Mouse (Mus musculus) hindbrain, embryonic 16.5 days (tissue): ENCODE results near the gene Gm17677. TPM values are rescaled to one million over a fixed set of nuclear protein-coding genes. Genes with fewer than 3 reads are reported as not detected.

Experiments used
- ATAC-seq: fragments of 200-750 bp; cut with Nextera tagmentation; 2 replicates; pipeline ENCODE4 v1.8.0; 2017; ENCODE audit warnings: moderate TSS enrichment, moderate library complexity
- H3K27ac ChIP-seq: fragments of 300-500 bp; sonication (generic); 2 replicates; pipeline ENCODE4 v1.5.1; 2014; ENCODE audit warnings: low read depth, mild to moderate bottlenecking, control low read depth, low read length, moderate library complexity
- H3K27me3 ChIP-seq: fragments of 300-500 bp; sonication (generic); replicated peaks from 2 replicates; pipeline ENCODE4 v1.6.1; 2014; ENCODE audit warnings: low read length; ENCODE audit not compliant: control insufficient read depth, insufficient read depth
- H3K36me3 ChIP-seq: fragments of 300-500 bp; sonication (generic); 2 replicates; pipeline ENCODE4 v1.6.1; 2014; ENCODE audit warnings: mild to moderate bottlenecking, low read length, moderate library complexity, mixed read lengths; ENCODE audit not compliant: control insufficient read depth, insufficient read depth
- H3K4me1 ChIP-seq: fragments of 300-500 bp; sonication (generic); 2 replicates; pipeline ENCODE4 v1.6.1; 2014; ENCODE audit warnings: low read depth, low read length; ENCODE audit not compliant: control insufficient read depth, insufficient read depth
- H3K4me2 ChIP-seq: fragments of 300-500 bp; sonication (generic); 2 replicates; pipeline ENCODE4 v1.6.1; 2014; ENCODE audit warnings: mild to moderate bottlenecking, low read length, control low read depth, moderate library complexity
- H3K4me3 ChIP-seq: fragments of 300-500 bp; sonication (generic); 2 replicates; pipeline ENCODE4 v1.5.1; 2014; ENCODE audit warnings: mild to moderate bottlenecking, low read length, control low read depth, moderate library complexity
- H3K9ac ChIP-seq: fragments of 300-500 bp; sonication (generic); 2 replicates; pipeline ENCODE4 v1.6.1; 2014; ENCODE audit warnings: low read depth, mild to moderate bottlenecking, control low read depth, low read length, moderate library complexity
- H3K9me3 ChIP-seq: fragments of 300-500 bp; sonication (generic); 2 replicates; pipeline ENCODE4 v1.6.1; 2014; ENCODE audit warnings: mild to moderate bottlenecking, low read length, moderate library complexity; ENCODE audit not compliant: control insufficient read depth
- WGBS: fragments of 180-500 bp; shearing (Covaris S2); extraction: QIAGEN DNeasy Blood & Tissue Kit; methylation state at CpG from one replicate; pipeline ENCODE4 v1.1.7; 2014; 5-methylcytosine and 5-hydroxymethylcytosine counted together
- polyA plus RNA-seq: library from polyadenylated mRNA; unstranded; fragments of >200 nt; fragmentation: Nextera tagmentation; extraction: Ambion mirVana; gene quantifications from 2 replicates; pipeline ENCODE4 v1.2.1, GENCODE M21; 2015

Gene Gm17677
- polyA plus RNA-seq, result not detected in 2 replicates

DNA sequence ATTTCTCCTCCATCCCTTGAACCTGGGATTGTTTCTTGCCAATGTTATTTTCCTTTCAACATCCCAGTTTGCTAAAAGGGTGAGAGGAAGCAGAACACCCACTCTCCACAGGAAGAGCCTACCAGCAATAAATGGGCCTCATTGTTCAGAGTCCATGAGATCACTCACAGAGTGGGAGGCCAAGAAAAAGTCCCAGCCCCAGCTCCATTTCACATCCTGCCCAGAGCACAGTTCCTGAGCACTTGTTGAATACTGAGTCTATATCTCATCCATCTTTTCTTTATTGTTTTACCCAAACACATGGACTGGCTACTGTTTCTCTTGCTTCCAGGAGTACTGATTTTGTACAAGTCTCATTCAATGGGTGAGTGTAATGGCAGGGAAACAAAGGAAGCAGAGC, at the start of gene Gm17677:
TSS of gene Gm17677 (plus strand) at position 301 of the 400 bp plus-strand sequence.
- Histone ChIP-seq H3K4me1 (no peaks in the 10 kb centered on the region), H3K9me3 (0 out of 2 replicates have a peak, but pooled peaks cover 2% of the 10 kb centered on the region), H3K27me3 (no peaks in the 10 kb centered on the region), H3K9ac (no peak within 1 kb of the TSS), H3K27ac (no peak within 1 kb of the TSS), H3K4me3 (no peak within 1 kb of the TSS), H3K36me3 (no peaks in the 10 kb centered on the region), H3K4me2 (no peak within 1 kb of the TSS)
- no peak for ATAC-seq

GRCm38 (mm10) chr9:35691924-35692323, 48.9 kb upstream of the Gm17677 start:
- ATAC-seq, result no peak
- H3K27ac ChIP-seq, result no peak overlapping the region
- H3K36me3 ChIP-seq, result no peaks in the 10 kb centered on the region
- H3K9me3 ChIP-seq, result 0 out of 2 replicates have a peak, but pooled peaks cover 1% of the 10 kb centered on the region
- H3K4me1 ChIP-seq, result no peaks in the 10 kb centered on the region
- no peak overlapping the region for H3K4me3 ChIP-seq
- H3K4me2 ChIP-seq, result no peak overlapping the region
- no peak overlapping the region for H3K9ac ChIP-seq
- H3K27me3 ChIP-seq, result no peaks in the 10 kb centered on the region

GRCm38 (mm10) chr9:35707265-35707664, 33.6 kb upstream of the Gm17677 start:
- Histone ChIP-seq H3K9ac (no peak overlapping the region), H3K4me3 (no peak overlapping the region), H3K4me1 (no peaks in the 10 kb centered on the region), H3K4me2 (no peak overlapping the region), H3K27me3 (no peaks in the 10 kb centered on the region), H3K27ac (no peak overlapping the region), H3K9me3 (no peaks in the 10 kb centered on the region), H3K36me3 (no peaks in the 10 kb centered on the region)
- ATAC-seq, result no peak

- no peak overlapping the region for H3K27ac ChIP-seq
- H3K4me2 ChIP-seq, result no peak overlapping the region
- no peak overlapping the region for H3K4me3 ChIP-seq
- no peaks in the 10 kb centered on the region for H3K9me3 ChIP-seq
- no peaks in the 10 kb centered on the region for H3K27me3 ChIP-seq
- H3K9ac ChIP-seq, result no peak overlapping the region
- no peak for ATAC-seq
- no peaks in the 10 kb centered on the region for H3K4me1 ChIP-seq
- no peaks in the 10 kb centered on the region for H3K36me3 ChIP-seq
Observed at GRCm38 (mm10) chr9:35756843-35757242, 16.0 kb downstream of the Gm17677 start.

- Histone ChIP-seq H3K27me3 (no peaks in the 10 kb centered on the region), H3K9me3 (peaks cover 4% of the 10 kb centered on the region; the same call in 1 of the 2 replicates), H3K4me2 (no peak within 1 kb of the TSS), H3K4me3 (no peak within 1 kb of the TSS), H3K36me3 (no peaks in the 10 kb centered on the region), H3K4me1 (no peaks in the 10 kb centered on the region), H3K9ac (no peak within 1 kb of the TSS), H3K27ac (no peak within 1 kb of the TSS)
- WGBS, result 59% methylated on average over 3 of the region's 3 CpGs
- no peak for ATAC-seq
Observed at GRCm38 (mm10) chr9:35778009-35778408, 37.2 kb downstream of the Gm17677 start, which contains the start of gene Gm17727. Gm17727 (minus strand) TSS chr9:35778109.

DNA sequence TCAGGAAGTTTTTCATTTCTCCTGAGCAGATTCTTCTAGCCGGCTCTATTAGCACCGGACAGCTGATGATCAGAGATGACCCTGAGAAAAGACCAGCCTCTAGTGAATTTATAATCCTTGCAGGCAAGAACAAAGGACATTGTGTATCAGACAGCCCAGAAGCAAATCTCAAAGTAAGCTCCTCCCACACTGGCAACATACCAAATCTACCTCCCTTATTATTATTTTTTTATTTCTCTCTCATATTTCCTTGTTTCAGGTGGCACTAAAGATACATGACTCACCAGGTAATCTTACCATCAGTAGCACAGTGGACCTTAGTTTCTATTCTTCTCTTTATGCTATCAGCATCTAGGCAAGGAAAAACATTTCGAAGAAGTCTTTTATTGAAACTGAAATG, 49.2 kb downstream of the Gm17677 start, which contains the start of the genes Gm27235 and D730048I06Rik:
TSS of gene Gm27235 (minus strand) at position 101 of the 400 bp plus-strand sequence.
TSS of gene D730048I06Rik (minus strand) at position 112 of the 400 bp plus-strand sequence.
- WGBS, result 86% methylated on average over 3 of the region's 3 CpGs
- H3K4me1 ChIP-seq, result no peaks in the 10 kb centered on the region
- no peak within 1 kb of the TSS for H3K27ac ChIP-seq
- no peaks in the 10 kb centered on the region for H3K36me3 ChIP-seq
- peaks cover 5% of the 10 kb centered on the region for H3K9me3 ChIP-seq
- H3K9ac ChIP-seq, result no peak within 1 kb of the TSS
- H3K4me2 ChIP-seq, result no peak within 1 kb of the TSS
- no peaks in the 10 kb centered on the region for H3K27me3 ChIP-seq
- no peak for ATAC-seq
- H3K4me3 ChIP-seq, result no peak within 1 kb of the TSS

Other genes starting within 250 kb of the Gm17677 start
- not detected in 2 replicates for gene Gm1113, start 222.8 kb upstream of the Gm17677 start, polyA plus RNA-seq
- 28.6 and 30.1 TPM in 2 replicates for gene Ddx25, start 182.5 kb upstream of the Gm17677 start, polyA plus RNA-seq
- 14.1 and 15.2 TPM in 2 replicates for gene Pus3, start 182.5 kb upstream of the Gm17677 start, polyA plus RNA-seq
- gene Pate2, start 170.8 kb upstream of the Gm17677 start, polyA plus RNA-seq, result 0.73 and 0.77 TPM in 2 replicates
- 14.8 and 17.6 TPM in 2 replicates for gene Hyls1, start 170.7 kb upstream of the Gm17677 start, polyA plus RNA-seq
- gene Pate4, start 129.1 kb upstream of the Gm17677 start, polyA plus RNA-seq, result not detected in 2 replicates
- gene Pate3, start 92.8 kb upstream of the Gm17677 start, polyA plus RNA-seq, result not detected in 2 replicates
- not detected in 2 replicates for gene Pate1, start 53.7 kb upstream of the Gm17677 start, polyA plus RNA-seq
- gene Gm17727, start 37.1 kb downstream of the Gm17677 start, polyA plus RNA-seq, result not detected in 2 replicates
- not detected in 2 replicates for gene Gm27235, start 49.1 kb downstream of the Gm17677 start, polyA plus RNA-seq
- gene D730048I06Rik, start 49.1 kb downstream of the Gm17677 start, polyA plus RNA-seq, result not detected in 2 replicates
- gene 9230110F15Rik, start 103.1 kb downstream of the Gm17677 start, polyA plus RNA-seq, result not detected in 2 replicates
- gene 9230113P08Rik, start 167.4 kb downstream of the Gm17677 start, polyA plus RNA-seq, result not detected in 2 replicates